In genomic region chr5:142871765-142872164, GRCm38 (mm10) we compare ENCODE assay signal across 24 mouse cellular contexts. TPM values are rescaled to one million over a fixed set of nuclear protein-coding genes. Genes with fewer than 3 reads are reported as not detected.
A peak's percentile ranks its signal among the peaks of the same experiment; 100 is the strongest.
DNase-seq lines count a peak whose midpoint lies in the region; ATAC-seq and TF ChIP-seq lines count a peak whose summit lies in the region.
"Had no signal": no experiment of that assay in that cellular context is flagged by ENCODE, and none has a peak within 500 bp of the region (broad histone marks: within the 10 kb centered on the region; RNA-seq: fewer than 3 reads in every experiment).

No protein-coding gene starts in this region.

- no peaks in the 10 kb centered on the region for H3K27me3 ChIP-seq in forebrain, embryonic 10.5 days (ENCODE audit: poor library complexity, severe bottlenecking)
- no peaks in the 10 kb centered on the region for H3K27me3 ChIP-seq in forebrain, embryonic 16.5 days (replicated peaks; ENCODE audit: control insufficient read depth, insufficient read depth, low read length)
- H3K27me3 ChIP-seq in hindbrain, embryonic 16.5 days (replicated peaks; ENCODE audit: control insufficient read depth, insufficient read depth, low read length), result no peaks in the 10 kb centered on the region
- no peaks in the 10 kb centered on the region for H3K27me3 ChIP-seq in hindbrain, embryonic 11.5 days (ENCODE audit: control insufficient read depth, insufficient read depth, low read length)
- no peaks in the 10 kb centered on the region for H3K27me3 ChIP-seq in neural tube, embryonic 13.5 days
- H3K27me3 ChIP-seq in forebrain, postnatal 0 days (ENCODE audit: insufficient read depth, low read length), result no peaks in the 10 kb centered on the region
- H3K27me3 ChIP-seq: heart, embryonic 15.5 days; neural tube, embryonic 15.5 days had no signal

- 0 out of 2 replicates have a peak overlapping the region, but pooled peaks have one; percentile 15 for H3K27ac ChIP-seq in forebrain, embryonic 10.5 days
- no peak overlapping the region for H3K27ac ChIP-seq in forebrain, embryonic 16.5 days (ENCODE audit: low read length)
- H3K27ac ChIP-seq in hindbrain, embryonic 16.5 days (ENCODE audit: low read depth, low read length), result no peak overlapping the region
- no peak overlapping the region for H3K27ac ChIP-seq in hindbrain, embryonic 11.5 days (ENCODE audit: low read depth, low read length)
- H3K27ac ChIP-seq in neural tube, embryonic 13.5 days (replicated peaks), result no peak overlapping the region; the same call in 1 of the 2 replicates
- peak overlapping the region; percentile 24; the same call in 1 of the 2 replicates for H3K27ac ChIP-seq in forebrain, postnatal 0 days (ENCODE audit: low read depth, low read length)
- H3K27ac ChIP-seq: heart, embryonic 15.5 days; hindbrain, postnatal 0 days; macrophage; midbrain, embryonic 12.5 days; neural tube, embryonic 15.5 days had no signal

- WGBS in forebrain, embryonic 10.5 days, result 79% methylated on average over 12 of the region's 12 CpGs
- 45% methylated on average over 12 of the region's 12 CpGs for WGBS in forebrain, embryonic 16.5 days
- WGBS in hindbrain, embryonic 16.5 days, result 59% methylated on average over 12 of the region's 12 CpGs
- 75% methylated on average over 12 of the region's 12 CpGs for WGBS in hindbrain, embryonic 11.5 days
- 59% methylated on average over 12 of the region's 12 CpGs for WGBS in neural tube, embryonic 13.5 days
- WGBS in forebrain, postnatal 0 days, result 41% methylated on average over 12 of the region's 12 CpGs

- H3K9me3 ChIP-seq in forebrain, embryonic 10.5 days, result 0 out of 2 replicates have a peak, but pooled peaks cover 7% of the 10 kb centered on the region
- no peaks in the 10 kb centered on the region for H3K9me3 ChIP-seq in forebrain, embryonic 16.5 days (ENCODE audit: control insufficient read depth, low read length)
- H3K9me3 ChIP-seq in hindbrain, embryonic 16.5 days (ENCODE audit: control insufficient read depth, low read length), result no peaks in the 10 kb centered on the region
- H3K9me3 ChIP-seq in hindbrain, embryonic 11.5 days (ENCODE audit: control insufficient read depth, low read length), result no peaks in the 10 kb centered on the region
- no peaks in the 10 kb centered on the region for H3K9me3 ChIP-seq in neural tube, embryonic 13.5 days
- no peaks in the 10 kb centered on the region for H3K9me3 ChIP-seq in forebrain, postnatal 0 days (ENCODE audit: low read length)
- H3K9me3 ChIP-seq: heart, embryonic 15.5 days; midbrain, embryonic 12.5 days; neural tube, embryonic 15.5 days had no signal

- H3K4me1 ChIP-seq in forebrain, embryonic 10.5 days, result peaks cover under 1% of the 10 kb centered on the region; the same call in 1 of the 2 replicates
- H3K4me1 ChIP-seq in forebrain, embryonic 16.5 days (replicated peaks; ENCODE audit: control insufficient read depth, insufficient read depth, low read length), result peaks cover 33% of the 10 kb centered on the region
- H3K4me1 ChIP-seq in hindbrain, embryonic 16.5 days (ENCODE audit: control insufficient read depth, insufficient read depth, low read depth, low read length), result peaks cover 6% of the 10 kb centered on the region
- no peaks in the 10 kb centered on the region for H3K4me1 ChIP-seq in hindbrain, embryonic 11.5 days (replicated peaks; ENCODE audit: control insufficient read depth, insufficient read depth, low read length)
- peaks cover 57% of the 10 kb centered on the region for H3K4me1 ChIP-seq in neural tube, embryonic 13.5 days (replicated peaks)
- no peaks in the 10 kb centered on the region; the same call in 1 of the 2 replicates for H3K4me1 ChIP-seq in forebrain, postnatal 0 days (ENCODE audit: insufficient read depth)

- no peak for DNase-seq in forebrain, embryonic 10.5 days (ENCODE audit: extremely low spot score, low spot score)
- no peak for DNase-seq in hindbrain, embryonic 11.5 days (ENCODE audit: low spot score)
- no peak for DNase-seq in neural tube, embryonic 10.5 days (ENCODE audit: extremely low spot score, low spot score)
- no peak for DNase-seq in forebrain, postnatal 0 days
- no peak for DNase-seq in adrenal gland, adult 2 months
- DNase-seq: adrenal gland, postnatal 10 days; cerebellum, postnatal 25 days; embryo, embryonic 11 days; gastrocnemius, postnatal 10 days; kidney, adult 8-10 months; kidney, postnatal 36 days; left cerebral cortex, postnatal 4 days; lung, adult 18-20 months; thymus, adult 18-20 months had no signal

- no peak overlapping the region for H3K9ac ChIP-seq in forebrain, embryonic 16.5 days (replicated peaks; ENCODE audit: low read depth, low read length)
- H3K9ac ChIP-seq in hindbrain, embryonic 16.5 days (ENCODE audit: low read depth, low read length), result no peak overlapping the region
- H3K9ac ChIP-seq in hindbrain, embryonic 11.5 days (ENCODE audit: low read depth, low read length), result no peak overlapping the region
- 0 out of 2 replicates have a peak overlapping the region, but pooled peaks have one; percentile 22 for H3K9ac ChIP-seq in neural tube, embryonic 13.5 days
- H3K9ac ChIP-seq in forebrain, postnatal 0 days, result no peak overlapping the region
- H3K9ac ChIP-seq: heart, embryonic 15.5 days; midbrain, embryonic 12.5 days; neural tube, embryonic 15.5 days had no signal

- no peak for ATAC-seq in forebrain, embryonic 16.5 days
- ATAC-seq in hindbrain, embryonic 16.5 days, result 0 out of 2 replicates have a peak, but pooled peaks have one; percentile 5
- no peak for ATAC-seq in hindbrain, embryonic 11.5 days (ENCODE audit: low FRiP score)
- no peak for ATAC-seq in neural tube, embryonic 13.5 days (ENCODE audit: low read depth)
- peak; percentile 50; the same call in 1 of the 2 replicates for ATAC-seq in forebrain, postnatal 0 days
- ATAC-seq: hindbrain, postnatal 0 days had no signal

- H3K36me3 ChIP-seq in forebrain, embryonic 10.5 days (replicated peaks), result peaks cover 96% of the 10 kb centered on the region
- 0 out of 2 replicates have a peak, but pooled peaks cover 3% of the 10 kb centered on the region for H3K36me3 ChIP-seq in forebrain, embryonic 16.5 days (ENCODE audit: control insufficient read depth, insufficient read depth)
- H3K36me3 ChIP-seq in hindbrain, embryonic 16.5 days (ENCODE audit: control insufficient read depth, insufficient read depth, low read length), result peaks cover 12% of the 10 kb centered on the region; the same call in 1 of the 2 replicates
- no peaks in the 10 kb centered on the region for H3K36me3 ChIP-seq in hindbrain, embryonic 11.5 days (ENCODE audit: control insufficient read depth, insufficient read depth, low read length)
- peaks cover 68% of the 10 kb centered on the region for H3K36me3 ChIP-seq in neural tube, embryonic 13.5 days
- peaks cover 37% of the 10 kb centered on the region for H3K36me3 ChIP-seq in forebrain, postnatal 0 days (ENCODE audit: insufficient read depth)

- no peak for TF ChIP-seq CTCF in forebrain, postnatal 0 days (IDR thresholded peaks at IDR 0.05; ENCODE audit: low read depth)

- no peak overlapping the region for H3K4me2 ChIP-seq in forebrain, embryonic 16.5 days (ENCODE audit: low read length)
- no peak overlapping the region for H3K4me2 ChIP-seq in hindbrain, embryonic 16.5 days (ENCODE audit: low read length)
- H3K4me2 ChIP-seq in hindbrain, embryonic 11.5 days (replicated peaks; ENCODE audit: low read depth, low read length), result no peak overlapping the region
- H3K4me2 ChIP-seq in neural tube, embryonic 13.5 days, result no peak overlapping the region
- no peak overlapping the region for H3K4me2 ChIP-seq in forebrain, postnatal 0 days (ENCODE audit: low read depth)
- H3K4me2 ChIP-seq: heart, embryonic 15.5 days; liver, embryonic 11.5 days; midbrain, embryonic 12.5 days; neural tube, embryonic 15.5 days had no signal

- no peak overlapping the region for H3K4me3 ChIP-seq in forebrain, embryonic 10.5 days
- no peak overlapping the region for H3K4me3 ChIP-seq in forebrain, embryonic 16.5 days (replicated peaks; ENCODE audit: low read length)
- H3K4me3 ChIP-seq in hindbrain, embryonic 16.5 days (ENCODE audit: low read length), result no peak overlapping the region
- H3K4me3 ChIP-seq in hindbrain, embryonic 11.5 days (ENCODE audit: low read depth, low read length), result no peak overlapping the region
- H3K4me3 ChIP-seq in neural tube, embryonic 13.5 days, result no peak overlapping the region
- H3K4me3 ChIP-seq in forebrain, postnatal 0 days (ENCODE audit: low read depth, low read length), result no peak overlapping the region
- H3K4me3 ChIP-seq: erythroblast, embryonic 14.5 days; heart, embryonic 15.5 days; midbrain, embryonic 12.5 days; neural tube, embryonic 15.5 days had no signal

RNA-seq across cellular contexts. Expression of gene Fbxl18, which starts 23.5 kb away (rescaled TPM):
- polyA plus RNA-seq in forebrain, embryonic 10.5 days (2016; fragmentation: Nextera tagmentation; extraction: Ambion mirVana), result 24.2 and 25.1 TPM in 2 replicates
- polyA plus RNA-seq in forebrain, embryonic 16.5 days (2015; fragmentation: Nextera tagmentation; extraction: Ambion mirVana), result 29.5 and 31.4 TPM in 2 replicates
- polyA plus RNA-seq in hindbrain, embryonic 16.5 days (2015; fragmentation: Nextera tagmentation; extraction: Ambion mirVana), result 29.7 and 32.9 TPM in 2 replicates
- polyA plus RNA-seq in hindbrain, embryonic 11.5 days (2014; fragmentation: Nextera tagmentation; extraction: Ambion mirVana), result 12.1 and 14.5 TPM in 2 replicates
- polyA plus RNA-seq in neural tube, embryonic 13.5 days (2015; fragmentation: Nextera tagmentation; extraction: Ambion mirVana), result 25.5 and 28.2 TPM in 2 replicates
- total RNA-seq in forebrain, postnatal 0 days (2014; rRNA removed), result 24.9 and 38.0 TPM in 2 replicates
- 14.9 and 27.0 TPM in 2 replicates for polyA plus RNA-seq in forebrain, postnatal 0 days (2015; fragmentation: Nextera tagmentation; extraction: Ambion mirVana)
- total RNA-seq in adrenal gland, adult 2 months (2021), result 10 to 100 TPM in 1 of 2 experiments, 1 to 10 TPM in 1; 9.6 to 11.4 TPM
- 42.3 and 44.3 TPM in 2 replicates for polyA plus RNA-seq in adrenal gland, adult 2 months (2012; rRNA removed)

RNA-seq across cellular contexts. Expression of gene Actb, which starts 34.8 kb away (rescaled TPM):
- polyA plus RNA-seq in forebrain, embryonic 10.5 days (2016; fragmentation: Nextera tagmentation; extraction: Ambion mirVana), result 12,867 and 12,868 TPM in 2 replicates
- polyA plus RNA-seq in forebrain, embryonic 16.5 days (2015; fragmentation: Nextera tagmentation; extraction: Ambion mirVana), result 15,087 and 15,431 TPM in 2 replicates
- polyA plus RNA-seq in hindbrain, embryonic 16.5 days (2015; fragmentation: Nextera tagmentation; extraction: Ambion mirVana), result 11,512 and 13,219 TPM in 2 replicates
- 15,671 and 16,656 TPM in 2 replicates for polyA plus RNA-seq in hindbrain, embryonic 11.5 days (2014; fragmentation: Nextera tagmentation; extraction: Ambion mirVana)
- 15,088 and 16,772 TPM in 2 replicates for polyA plus RNA-seq in neural tube, embryonic 13.5 days (2015; fragmentation: Nextera tagmentation; extraction: Ambion mirVana)
- total RNA-seq in forebrain, postnatal 0 days (2014; rRNA removed), result 5,288 and 5,744 TPM in 2 replicates
- polyA plus RNA-seq in forebrain, postnatal 0 days (2015; fragmentation: Nextera tagmentation; extraction: Ambion mirVana), result 19,349 and 21,354 TPM in 2 replicates
- total RNA-seq in adrenal gland, adult 2 months (2021), result 1,000 to 10,000 TPM; 3,681 to 3,786 TPM
- polyA plus RNA-seq in adrenal gland, adult 2 months (2012; rRNA removed), result 3,805 and 4,221 TPM in 2 replicates

RNA-seq across cellular contexts. Expression of gene Tnrc18, which starts 54.3 kb away (rescaled TPM):
- polyA plus RNA-seq in forebrain, embryonic 10.5 days (2016; fragmentation: Nextera tagmentation; extraction: Ambion mirVana), result 21.5 and 22.7 TPM in 2 replicates
- polyA plus RNA-seq in forebrain, embryonic 16.5 days (2015; fragmentation: Nextera tagmentation; extraction: Ambion mirVana), result 34.8 and 40.4 TPM in 2 replicates
- 19.7 and 23.8 TPM in 2 replicates for polyA plus RNA-seq in hindbrain, embryonic 16.5 days (2015; fragmentation: Nextera tagmentation; extraction: Ambion mirVana)
- 30.7 and 44.0 TPM in 2 replicates for polyA plus RNA-seq in hindbrain, embryonic 11.5 days (2014; fragmentation: Nextera tagmentation; extraction: Ambion mirVana)
- polyA plus RNA-seq in neural tube, embryonic 13.5 days (2015; fragmentation: Nextera tagmentation; extraction: Ambion mirVana), result 30.3 and 31.1 TPM in 2 replicates
- 99.7 and 116 TPM in 2 replicates for total RNA-seq in forebrain, postnatal 0 days (2014; rRNA removed)
- polyA plus RNA-seq in forebrain, postnatal 0 days (2015; fragmentation: Nextera tagmentation; extraction: Ambion mirVana), result 14.9 and 23.4 TPM in 2 replicates
- total RNA-seq in adrenal gland, adult 2 months (2021), result 10 to 100 TPM; 58.6 to 72.1 TPM
- 91.5 and 110 TPM in 2 replicates for polyA plus RNA-seq in adrenal gland, adult 2 months (2012; rRNA removed)

Comparison
In these comparisons a context has a peak if more than half of its experiments do, and no peak if none do; other contexts are left out.
1. H3K27ac ChIP-seq: peak in forebrain, embryonic 10.5 days (single experiment) and forebrain, postnatal 0 days (single experiment); none in forebrain, embryonic 16.5 days (single experiment), hindbrain, embryonic 16.5 days (single experiment), hindbrain, embryonic 11.5 days (single experiment) and neural tube, embryonic 13.5 days (single experiment).
2. ATAC-seq: peak in hindbrain, embryonic 16.5 days (single experiment) and forebrain, postnatal 0 days (single experiment); none in forebrain, embryonic 16.5 days (single experiment), hindbrain, embryonic 11.5 days (single experiment) and neural tube, embryonic 13.5 days (single experiment).